Mouse (Mus musculus): ENCODE results near the gene Zfp3. TPM values are rescaled to one million over a fixed set of nuclear protein-coding genes. Genes with fewer than 3 reads are reported as not detected.

Zfp3 gene
- total RNA-seq, 4 experiments from 2014 or later = 11.7 to 14.8 (median 13.9) TPM

- DNase-seq = no peak
These were observed 44.1 kb downstream of the Zfp3 start for GRCm38 (mm10) chr11:70808101-70808500.

GRCm38 (mm10) chr11:70809011-70809410, 45.0 kb downstream of the Zfp3 start:
- DNase-seq = no peak

GRCm38 (mm10) chr11:70811041-70811440, 47.0 kb downstream of the Zfp3 start:
- DNase-seq = no peak

GRCm38 (mm10) chr11:70811471-70812240, 47.6 kb downstream of the Zfp3 start:
- no peak for DNase-seq

GRCm38 (mm10) chr11:70812365-70812764, 48.4 kb downstream of the Zfp3 start, which contains the start of gene Scimp:
Scimp (minus strand) TSS chr11:70812586.
- no peak for DNase-seq

GRCm38 (mm10) chr11:70815071-70815470, 51.1 kb downstream of the Zfp3 start:
- no peak for DNase-seq

GRCm38 (mm10) chr11:70815498-70816078, 51.6 kb downstream of the Zfp3 start:
- peak; percentile 37 for DNase-seq

- no peak for DNase-seq
These were observed 52.8 kb downstream of the Zfp3 start for GRCm38 (mm10) chr11:70816770-70817169.

- no peak for DNase-seq
These were observed 56.1 kb downstream of the Zfp3 start for GRCm38 (mm10) chr11:70820120-70820519.

GRCm38 (mm10) chr11:70821728-70822591, 58.0 kb downstream of the Zfp3 start:
- DNase-seq = peak; percentile 50

Small RNA genes within 50 kb of the gene (microRNA-seq; reads per million reads assigned to microRNA genes)
- gene Gm22760 = 0 reads per million in 2 experiments

Other genes with a start within 250 kb of the Zfp3 start
- gene Vmo1, start 249.6 kb upstream of the Zfp3 start, total RNA-seq (2022) = under 1 TPM in 1 of 4 experiments, not detected in 3; 0.46 TPM
- gene Gltpd2, start 245.0 kb upstream of the Zfp3 start, total RNA-seq (2022) = not detected
- gene Psmb6, start 238.8 kb upstream of the Zfp3 start, total RNA-seq (2022) = 100 to 1,000 TPM; 247 to 298 (median 278) TPM
- not detected for gene Gm40193, start 231.3 kb upstream of the Zfp3 start, total RNA-seq (2022)
- gene Pld2, start 224.1 kb upstream of the Zfp3 start, total RNA-seq (2022) = 10 to 100 TPM in 2 of 4 experiments, 1 to 10 TPM in 2; 7.8 to 15.0 (median 11.2) TPM
- 10 to 100 TPM; 50.6 to 90.5 (median 71.2) TPM for gene Mink1, start 201.3 kb upstream of the Zfp3 start, total RNA-seq (2022)
- not detected for gene 4930544D05Rik, start 148.4 kb upstream of the Zfp3 start, total RNA-seq (2022)
- gene Chrne, start 145.0 kb upstream of the Zfp3 start, total RNA-seq (2022) = not detected
- not detected for gene Gp1ba, start 125.1 kb upstream of the Zfp3 start, total RNA-seq (2022)
- 100 to 1,000 TPM in 2 of 4 experiments, 10 to 100 TPM in 2; 82.3 to 136 (median 110) TPM for gene Rnf167, start 117.0 kb upstream of the Zfp3 start, total RNA-seq (2022)
- 100 to 1,000 TPM; 121 to 137 (median 127) TPM for gene Slc25a11, start 116.7 kb upstream of the Zfp3 start, total RNA-seq (2022)
- gene Pfn1, start 109.6 kb upstream of the Zfp3 start, total RNA-seq (2022) = 1,000 to 10,000 TPM in 1 of 4 experiments, 100 to 1,000 TPM in 3; 582 to 1,056 (median 737) TPM
- gene Eno3, start 107.0 kb upstream of the Zfp3 start, total RNA-seq (2022) = 10 to 100 TPM; 39.4 to 66.5 (median 54.7) TPM
- 100 to 1,000 TPM in 1 of 4 experiments, 10 to 100 TPM in 3; 79.2 to 112 (median 89.0) TPM for gene Spag7, start 94.8 kb upstream of the Zfp3 start, total RNA-seq (2022)
- 10 to 100 TPM; 42.7 to 57.7 (median 49.8) TPM for gene Camta2, start 76.1 kb upstream of the Zfp3 start, total RNA-seq (2022)
- 10 to 100 TPM in 2 of 4 experiments, 1 to 10 TPM in 2; 5.3 to 11.4 (median 8.6) TPM for gene Inca1, start 64.1 kb upstream of the Zfp3 start, total RNA-seq (2022)
- gene Kif1c, start 63.7 kb upstream of the Zfp3 start, total RNA-seq (2022) = 100 to 1,000 TPM; 130 to 210 (median 165) TPM
- 1 to 10 TPM; 1.1 to 2.7 (median 2.0) TPM for gene Scimp, start 48.4 kb downstream of the Zfp3 start, total RNA-seq (2022)
- 100 to 1,000 TPM; 127 to 241 (median 172) TPM for gene Rabep1, start 80.6 kb downstream of the Zfp3 start, total RNA-seq (2022)
- gene Nup88, start 205.8 kb downstream of the Zfp3 start, total RNA-seq (2022) = 10 to 100 TPM; 52.3 to 79.7 (median 65.2) TPM
- gene Rpain, start 206.0 kb downstream of the Zfp3 start, total RNA-seq (2022) = 10 to 100 TPM; 23.0 to 52.2 (median 36.1) TPM
- 100 to 1,000 TPM; 181 to 218 (median 205) TPM for gene C1qbp, start 218.8 kb downstream of the Zfp3 start, total RNA-seq (2022)
- 10 to 100 TPM; 32.5 to 34.6 (median 32.9) TPM for gene Dhx33, start 240.2 kb downstream of the Zfp3 start, total RNA-seq (2022)